Mouse (Mus musculus): ENCODE measurements around the gene Rmnd5a. TPM values are rescaled to one million over a fixed set of nuclear protein-coding genes. Genes with fewer than 3 reads are reported as not detected.

Gene Rmnd5a
- total RNA-seq, 1 experiment: 52.3 TPM

DNA sequence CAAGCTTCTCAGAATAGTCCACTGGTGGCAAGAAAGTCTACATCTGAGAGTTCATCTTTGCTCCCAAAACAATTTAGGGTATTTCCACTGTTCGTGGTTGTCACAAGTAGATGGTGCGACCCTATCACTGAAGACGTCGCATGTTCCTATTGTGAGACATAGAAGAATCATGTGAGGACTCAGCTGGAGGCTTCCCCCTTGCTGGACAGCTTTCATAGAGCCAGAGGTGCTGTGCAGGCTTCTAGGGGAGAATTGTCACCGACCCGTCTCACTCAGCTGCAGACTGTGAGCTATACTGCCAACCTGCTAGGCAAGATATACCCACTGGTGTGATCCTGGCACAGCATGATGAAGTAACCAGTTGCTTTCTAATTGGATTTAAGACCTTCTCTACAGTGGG, 88.2 kb downstream of the Rmnd5a start:
- H3K9me3 ChIP-seq (ENCODE audit: control insufficient read depth, insufficient read depth, low read depth, low read length): no peaks in the 10 kb centered on the region
- TF ChIP-seq CHD2 (IDR thresholded peaks at IDR 0.05; ENCODE audit: low read depth, low read length): no peak
- TF ChIP-seq HCFC1 (IDR thresholded peaks at IDR 0.05; ENCODE audit: borderline replicate concordance, insufficient read depth, low read length): no peak
- no peak for TF ChIP-seq ZNF384 (IDR thresholded peaks at IDR 0.05; ENCODE audit: low read depth, low read length)
- TF ChIP-seq ZC3H11A (IDR thresholded peaks at IDR 0.05; ENCODE audit: borderline replicate concordance, low read depth, low read length): no peak
- no peak for TF ChIP-seq MAFK (IDR thresholded peaks at IDR 0.05; ENCODE audit: insufficient read depth, low read depth, low read length)
- H3K9ac ChIP-seq (ENCODE audit: insufficient read depth, low read depth, low read length, poor library complexity, severe bottlenecking): no peak overlapping the region
- DNase-seq (ENCODE audit: low read depth, low spot score): no peak
- no peak overlapping the region for H3K27ac ChIP-seq (ENCODE audit: insufficient read depth, low read depth, low read length, poor library complexity, severe bottlenecking)
- H3K4me1 ChIP-seq (ENCODE audit: control insufficient read depth in 2 of 2, insufficient read depth in 2 of 2, low read length in 2 of 2, poor library complexity in 1 of 2): no peaks in the 10 kb centered on the region
- no peaks in the 10 kb centered on the region for H3K36me3 ChIP-seq (ENCODE audit: control insufficient read depth, insufficient read depth, low read length, poor library complexity, severe bottlenecking)
- in situ Hi-C loops (cut with MboI; ENCODE audit: low sequenced_read_pairs in 2 of 2, unreplicated experiment in 2 of 2): no loop called here
- H3K4me3 ChIP-seq (ENCODE audit: insufficient read depth in 1 of 2, low read depth in 1 of 2, low read length in 2 of 2, poor library complexity in 1 of 2, severe bottlenecking in 1 of 2): no peak overlapping the region

- TF ChIP-seq MAFK (IDR thresholded peaks at IDR 0.05; ENCODE audit: insufficient read depth, low read depth, low read length): no peak
- TF ChIP-seq ZC3H11A (IDR thresholded peaks at IDR 0.05; ENCODE audit: borderline replicate concordance, low read depth, low read length): no peak
- TF ChIP-seq ZNF384 (IDR thresholded peaks at IDR 0.05; ENCODE audit: low read depth, low read length): no peak
- TF ChIP-seq CHD2 (IDR thresholded peaks at IDR 0.05; ENCODE audit: low read depth, low read length): no peak
- no peak for TF ChIP-seq HCFC1 (IDR thresholded peaks at IDR 0.05; ENCODE audit: borderline replicate concordance, insufficient read depth, low read length)
- no peak overlapping the region for H3K9ac ChIP-seq (ENCODE audit: insufficient read depth, low read depth, low read length, poor library complexity, severe bottlenecking)
- H3K9me3 ChIP-seq (ENCODE audit: control insufficient read depth, insufficient read depth, low read depth, low read length): no peaks in the 10 kb centered on the region
- H3K36me3 ChIP-seq (ENCODE audit: control insufficient read depth, insufficient read depth, low read length, poor library complexity, severe bottlenecking): no peaks in the 10 kb centered on the region
- no peak for DNase-seq (ENCODE audit: low read depth, low spot score)
- no peak overlapping the region for H3K4me3 ChIP-seq (ENCODE audit: insufficient read depth in 1 of 2, low read depth in 1 of 2, low read length in 2 of 2, poor library complexity in 1 of 2, severe bottlenecking in 1 of 2)
- in situ Hi-C loops (cut with MboI; ENCODE audit: low sequenced_read_pairs in 2 of 2, unreplicated experiment in 2 of 2): no loop called here
- no peak overlapping the region for H3K27ac ChIP-seq (ENCODE audit: insufficient read depth, low read depth, low read length, poor library complexity, severe bottlenecking)
- H3K4me1 ChIP-seq (ENCODE audit: control insufficient read depth in 2 of 2, insufficient read depth in 2 of 2, low read length in 2 of 2, poor library complexity in 1 of 2): no peaks in the 10 kb centered on the region
Measured at GRCm38 (mm10) chr6:71351201-71351600, 89.2 kb downstream of the Rmnd5a start.

GRCm38 (mm10) chr6:71348006-71348405, 92.4 kb downstream of the Rmnd5a start:
- no peak overlapping the region for H3K4me3 ChIP-seq (ENCODE audit: insufficient read depth in 1 of 2, low read depth in 1 of 2, low read length in 2 of 2, poor library complexity in 1 of 2, severe bottlenecking in 1 of 2)
- H3K27ac ChIP-seq (ENCODE audit: insufficient read depth, low read depth, low read length, poor library complexity, severe bottlenecking): no peak overlapping the region
- H3K36me3 ChIP-seq (ENCODE audit: control insufficient read depth, insufficient read depth, low read length, poor library complexity, severe bottlenecking): no peaks in the 10 kb centered on the region
- in situ Hi-C loops (cut with MboI; ENCODE audit: low sequenced_read_pairs in 2 of 2, unreplicated experiment in 2 of 2): no loop called here
- DNase-seq (ENCODE audit: low read depth, low spot score): peak; percentile 16
- H3K9ac ChIP-seq (ENCODE audit: insufficient read depth, low read depth, low read length, poor library complexity, severe bottlenecking): no peak overlapping the region
- H3K4me1 ChIP-seq (ENCODE audit: control insufficient read depth in 2 of 2, insufficient read depth in 2 of 2, low read length in 2 of 2, poor library complexity in 1 of 2): no peaks in the 10 kb centered on the region
- TF ChIP-seq ZNF384 (IDR thresholded peaks at IDR 0.05; ENCODE audit: low read depth, low read length): no peak
- TF ChIP-seq MAFK (IDR thresholded peaks at IDR 0.05; ENCODE audit: insufficient read depth, low read depth, low read length): no peak
- no peak for TF ChIP-seq HCFC1 (IDR thresholded peaks at IDR 0.05; ENCODE audit: borderline replicate concordance, insufficient read depth, low read length)
- TF ChIP-seq ZC3H11A (IDR thresholded peaks at IDR 0.05; ENCODE audit: borderline replicate concordance, low read depth, low read length): peak; percentile 3; the same call in 1 of the 2 replicates
- H3K9me3 ChIP-seq (ENCODE audit: control insufficient read depth, insufficient read depth, low read depth, low read length): no peaks in the 10 kb centered on the region

GRCm38 (mm10) chr6:71341179-71341578, 99.3 kb downstream of the Rmnd5a start:
- Histone ChIP-seq H3K9ac (ENCODE audit: insufficient read depth, low read depth, low read length, poor library complexity, severe bottlenecking) (no peak overlapping the region), H3K9me3 (ENCODE audit: control insufficient read depth, insufficient read depth, low read depth, low read length) (no peaks in the 10 kb centered on the region), H3K27ac (ENCODE audit: insufficient read depth, low read depth, low read length, poor library complexity, severe bottlenecking) (no peak overlapping the region), H3K4me3 (ENCODE audit: insufficient read depth in 1 of 2, low read depth in 1 of 2, low read length in 2 of 2, poor library complexity in 1 of 2, severe bottlenecking in 1 of 2) (no peak overlapping the region), H3K36me3 (ENCODE audit: control insufficient read depth, insufficient read depth, low read length, poor library complexity, severe bottlenecking) (no peaks in the 10 kb centered on the region), H3K4me1 (ENCODE audit: control insufficient read depth in 2 of 2, insufficient read depth in 2 of 2, low read length in 2 of 2, poor library complexity in 1 of 2) (no peaks in the 10 kb centered on the region)
- TF ChIP-seq HCFC1 (IDR thresholded peaks at IDR 0.05; ENCODE audit: borderline replicate concordance, insufficient read depth, low read length) (no peak), ZC3H11A (IDR thresholded peaks at IDR 0.05; ENCODE audit: borderline replicate concordance, low read depth, low read length) (no peak), CHD2 (IDR thresholded peaks at IDR 0.05; ENCODE audit: low read depth, low read length) (no peak), MAFK (IDR thresholded peaks at IDR 0.05; ENCODE audit: insufficient read depth, low read depth, low read length) (no peak), ZNF384 (IDR thresholded peaks at IDR 0.05; ENCODE audit: low read depth, low read length) (no peak)
- in situ Hi-C loops (cut with MboI; ENCODE audit: low sequenced_read_pairs in 2 of 2, unreplicated experiment in 2 of 2): no loop called here
- no peak for DNase-seq (ENCODE audit: low read depth, low spot score)

DNA sequence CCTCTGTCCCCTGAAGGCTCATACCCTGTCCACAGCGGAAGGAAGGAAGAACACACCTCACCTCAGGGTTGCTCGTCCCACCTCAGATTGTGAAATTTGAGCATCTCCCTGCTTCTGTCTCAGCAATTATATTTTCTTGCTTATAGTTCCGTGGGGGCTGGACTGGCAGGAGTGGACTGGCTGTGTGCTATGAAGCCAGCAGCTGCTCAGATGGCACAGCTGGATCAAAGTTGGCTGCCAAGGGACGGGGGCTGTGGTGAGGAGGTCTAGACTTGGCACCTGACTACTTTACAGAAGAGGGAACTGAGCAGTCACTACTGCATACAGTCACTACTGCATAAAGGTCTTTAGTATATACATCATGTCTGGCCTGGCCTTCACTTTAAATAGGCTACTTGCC, 101.1 kb downstream of the Rmnd5a start:
- DNase-seq (ENCODE audit: low read depth, low spot score): no peak

More for the DNA sequence above, 101.1 kb downstream of the Rmnd5a start:
- H3K4me3 ChIP-seq (ENCODE audit: insufficient read depth in 1 of 2, low read depth in 1 of 2, low read length in 2 of 2, poor library complexity in 1 of 2, severe bottlenecking in 1 of 2): no peak overlapping the region
- no peaks in the 10 kb centered on the region for H3K4me1 ChIP-seq (ENCODE audit: control insufficient read depth in 2 of 2, insufficient read depth in 2 of 2, low read length in 2 of 2, poor library complexity in 1 of 2)
- H3K36me3 ChIP-seq (ENCODE audit: control insufficient read depth, insufficient read depth, low read length, poor library complexity, severe bottlenecking): no peaks in the 10 kb centered on the region
- no peak overlapping the region for H3K27ac ChIP-seq (ENCODE audit: insufficient read depth, low read depth, low read length, poor library complexity, severe bottlenecking)
- in situ Hi-C loops (cut with MboI; ENCODE audit: low sequenced_read_pairs in 2 of 2, unreplicated experiment in 2 of 2): no loop called here
- H3K9me3 ChIP-seq (ENCODE audit: control insufficient read depth, insufficient read depth, low read depth, low read length): no peaks in the 10 kb centered on the region
- no peak for TF ChIP-seq ZC3H11A (IDR thresholded peaks at IDR 0.05; ENCODE audit: borderline replicate concordance, low read depth, low read length)
- no peak for TF ChIP-seq MAFK (IDR thresholded peaks at IDR 0.05; ENCODE audit: insufficient read depth, low read depth, low read length)
- no peak for TF ChIP-seq HCFC1 (IDR thresholded peaks at IDR 0.05; ENCODE audit: borderline replicate concordance, insufficient read depth, low read length)
- no peak for TF ChIP-seq CHD2 (IDR thresholded peaks at IDR 0.05; ENCODE audit: low read depth, low read length)
- no peak for TF ChIP-seq ZNF384 (IDR thresholded peaks at IDR 0.05; ENCODE audit: low read depth, low read length)
- no peak overlapping the region for H3K9ac ChIP-seq (ENCODE audit: insufficient read depth, low read depth, low read length, poor library complexity, severe bottlenecking)
